Mouse (Mus musculus) kidney, postnatal 0 days (tissue): Measurements from ENCODE around the gene 4931406P16Rik. TPM values are rescaled to one million over a fixed set of nuclear protein-coding genes. Genes with fewer than 3 reads are reported as not detected.

Experiments used
- ATAC-seq: fragments of 200-750 bp; cut with Nextera tagmentation; replicated peaks from 2 replicates; pipeline ENCODE4 v1.8.0; 2017; ENCODE audit warnings: low read depth, moderate number of reproducible peaks, moderate TSS enrichment, moderate library complexity; ENCODE audit not compliant: low FRiP score
- DNase-seq: peaks from one replicate; pipeline ENCODE4 v3.0.0-alpha.2; 2016; ENCODE audit warnings: low spot score
- H3K27ac ChIP-seq: fragments of 300-500 bp; sonication (generic); 2 replicates; pipeline ENCODE4 v1.5.1; 2014; ENCODE audit warnings: mild to moderate bottlenecking
- H3K27me3 ChIP-seq: fragments of 300-500 bp; sonication (generic); 2 replicates; pipeline ENCODE4 v1.6.1; 2014; ENCODE audit warnings: low read length, mixed read lengths; ENCODE audit not compliant: insufficient read depth
- H3K36me3 ChIP-seq: fragments of 300-500 bp; sonication (generic); 2 replicates; pipeline ENCODE4 v1.6.1; 2014; ENCODE audit warnings: low read length, mixed read lengths; ENCODE audit not compliant: insufficient read depth
- H3K4me1 ChIP-seq: fragments of 300-500 bp; sonication (generic); replicated peaks from 2 replicates; pipeline ENCODE4 v1.6.1; 2014; ENCODE audit warnings: antibody characterized with exemption, low read length, mixed read lengths; ENCODE audit not compliant: insufficient read depth
- H3K4me2 ChIP-seq: fragments of 300-500 bp; sonication (generic); 2 replicates; pipeline ENCODE4 v1.6.1; 2014; ENCODE audit warnings: mild to moderate bottlenecking, low read length, moderate library complexity, mixed read lengths
- H3K4me3 ChIP-seq: fragments of 300-500 bp; sonication (generic); replicated peaks from 2 replicates; pipeline ENCODE4 v1.5.1; 2014; ENCODE audit warnings: low read depth, low read length
- H3K9ac ChIP-seq: fragments of 300-500 bp; sonication (generic); 2 replicates; pipeline ENCODE4 v1.6.1; 2014; ENCODE audit warnings: low read depth, low read length
- H3K9me3 ChIP-seq: fragments of 300-500 bp; sonication (generic); replicated peaks from 2 replicates; pipeline ENCODE4 v1.6.1; 2016; ENCODE audit warnings: low read length, inconsistent platforms, mixed read lengths
- CTCF ChIP-seq: IDR thresholded peaks from 2 replicates; pipeline ENCODE4 v1.5.1; 2016; ENCODE audit warnings: antibody characterized with exemption, low read depth, mild to moderate bottlenecking, moderate library complexity
- WGBS: fragments of 180-500 bp; shearing (Covaris S2); extraction: QIAGEN DNeasy Blood & Tissue Kit; methylation state at CpG from one replicate; pipeline ENCODE4 v1.1.7; 2014; 5-methylcytosine and 5-hydroxymethylcytosine counted together
- polyA plus RNA-seq: library from polyadenylated mRNA; unstranded; fragments of >200 nt; fragmentation: Nextera tagmentation; extraction: Ambion mirVana; gene quantifications from 2 replicates; pipeline ENCODE4 v1.2.1, GENCODE M21; 2015

Gene 4931406P16Rik
- polyA plus RNA-seq, 1 experiment from 2014 or later: 41.2 TPM

GRCm38 (mm10) chr7:34198346-34198745 lies 115.0 kb downstream of the 4931406P16Rik start:
- TF ChIP-seq CTCF: peak; percentile 65
- Histone ChIP-seq H3K9me3 (no peaks in the 10 kb centered on the region), H3K4me2 (no peak overlapping the region), H3K9ac (no peak overlapping the region), H3K4me3 (no peak overlapping the region), H3K27ac (no peak overlapping the region), H3K4me1 (no peaks in the 10 kb centered on the region; the same call in 1 of the 2 replicates), H3K27me3 (no peaks in the 10 kb centered on the region), H3K36me3 (peaks cover 27% of the 10 kb centered on the region)
- 50% methylated on average over 3 of the region's 3 CpGs for WGBS
- ATAC-seq (no peak), DNase-seq (peak; percentile 55)

- Histone ChIP-seq H3K27me3 (no peaks in the 10 kb centered on the region), H3K27ac (peak within 1 kb of the TSS; percentile 80), H3K4me2 (peak within 1 kb of the TSS; percentile 61), H3K4me3 (peak within 1 kb of the TSS; percentile 94), H3K4me1 (no peaks in the 10 kb centered on the region; the same call in 1 of the 2 replicates), H3K9me3 (no peaks in the 10 kb centered on the region), H3K9ac (peak within 1 kb of the TSS; percentile 96), H3K36me3 (peaks cover 19% of the 10 kb centered on the region; the same call in 1 of the 2 replicates)
- ATAC-seq: peak; percentile 94
- DNase-seq: peak; percentile 96
- 3% methylated on average over 70 of the region's 70 CpGs for WGBS
- TF ChIP-seq CTCF: no peak
Measured at GRCm38 (mm10) chr7:34196132-34197128, 116.9 kb downstream of the 4931406P16Rik start, which contains the start of gene Pdcd2l. Pdcd2l (minus strand) TSS chr7:34196661.

DNA sequence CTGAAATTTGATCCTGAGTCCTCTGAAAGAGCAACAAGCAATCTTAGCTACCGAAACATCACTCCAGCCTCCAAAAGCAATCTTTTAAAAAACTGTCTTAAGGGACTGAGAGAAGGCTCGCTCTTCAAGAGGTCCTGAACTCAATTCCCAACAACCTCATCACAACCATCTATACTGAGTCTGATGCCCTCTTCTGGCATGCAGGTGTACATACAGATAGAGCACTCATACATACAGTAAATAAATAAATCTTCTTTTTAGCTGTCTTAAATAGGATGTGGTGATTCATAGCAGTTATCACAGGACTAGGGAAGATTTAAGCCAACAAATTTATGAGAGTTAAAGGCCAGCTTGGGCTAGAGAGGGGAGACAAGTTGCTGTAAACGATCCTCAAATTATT lies 117.7 kb downstream of the 4931406P16Rik start:
- peak overlapping the region; percentile 94 for H3K4me3 ChIP-seq
- ATAC-seq: no peak
- peaks cover 12% of the 10 kb centered on the region; the same call in 1 of the 2 replicates for H3K36me3 ChIP-seq
- no peaks in the 10 kb centered on the region for H3K27me3 ChIP-seq
- peak; percentile 59 for TF ChIP-seq CTCF
- 45% methylated on average over 3 of the region's 3 CpGs for WGBS
- peak; percentile 33 for DNase-seq
- H3K9ac ChIP-seq: peak overlapping the region; percentile 96
- H3K4me1 ChIP-seq: no peaks in the 10 kb centered on the region; the same call in 1 of the 2 replicates
- peak overlapping the region; percentile 61 for H3K4me2 ChIP-seq
- 0 out of 2 replicates have a peak overlapping the region, but pooled peaks have one; percentile 80 for H3K27ac ChIP-seq
- no peaks in the 10 kb centered on the region for H3K9me3 ChIP-seq

DNA sequence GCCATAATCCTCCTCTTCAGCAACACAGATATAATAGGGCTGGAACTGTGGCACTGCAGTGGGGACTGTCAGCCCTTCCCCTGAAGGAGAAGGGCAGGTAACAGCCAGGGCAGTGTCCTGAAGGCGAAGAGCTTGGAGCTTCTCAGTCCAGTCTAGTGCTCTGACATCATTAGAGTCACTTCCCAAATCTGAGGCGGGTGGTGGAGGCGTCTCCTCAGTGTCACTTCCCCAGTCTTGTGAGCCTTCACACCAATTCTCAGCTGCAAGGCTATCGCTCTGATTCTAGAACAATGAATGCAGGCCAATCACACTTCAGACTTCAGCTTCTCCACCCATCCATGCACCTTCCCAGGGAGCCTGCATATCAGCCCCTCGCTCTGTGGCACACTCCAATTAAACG lies 120.5 kb downstream of the 4931406P16Rik start:
- H3K4me3 ChIP-seq: no peak overlapping the region
- no peak overlapping the region for H3K4me2 ChIP-seq
- H3K36me3 ChIP-seq: peaks cover 31% of the 10 kb centered on the region
- no peak for ATAC-seq
- no peak overlapping the region for H3K27ac ChIP-seq
- H3K9ac ChIP-seq: no peak overlapping the region
- 90% methylated on average over 6 of the region's 6 CpGs for whole genome bisulfite sequencing
- H3K9me3 ChIP-seq: no peaks in the 10 kb centered on the region
- no peaks in the 10 kb centered on the region; the same call in 1 of the 2 replicates for H3K4me1 ChIP-seq
- no peaks in the 10 kb centered on the region for H3K27me3 ChIP-seq
- TF ChIP-seq CTCF: no peak
- DNase-seq: no peak

DNA sequence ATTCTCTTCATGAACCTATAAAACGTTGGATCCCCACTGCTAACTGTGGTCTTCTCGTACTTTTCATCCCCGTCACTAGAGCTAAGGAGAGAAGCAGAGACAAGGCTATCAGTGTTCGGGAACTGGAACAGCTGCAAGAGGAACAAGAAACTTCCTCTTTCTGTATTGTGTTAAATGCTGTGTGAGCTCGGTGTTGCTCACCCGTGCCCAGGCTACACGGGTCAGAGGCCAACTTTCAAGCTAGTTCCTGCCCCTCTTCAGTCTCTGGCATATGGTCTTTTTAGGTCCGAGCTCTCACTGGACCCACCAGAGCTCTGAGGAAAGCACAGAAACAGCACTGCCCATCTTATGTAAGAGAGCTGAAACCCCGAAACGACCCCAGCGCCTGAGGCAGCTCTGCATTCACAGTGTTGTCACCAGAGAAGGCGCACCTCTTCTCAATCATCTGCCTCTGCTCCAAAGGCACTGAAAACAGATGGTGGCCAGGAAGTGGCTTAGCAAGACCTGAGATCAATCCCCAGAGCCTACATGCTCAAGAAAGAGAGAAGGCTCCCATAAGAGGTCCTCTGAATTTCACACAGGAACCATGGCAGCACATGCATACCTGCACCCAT lies 123.9 kb downstream of the 4931406P16Rik start:
- H3K4me1 ChIP-seq: no peaks in the 10 kb centered on the region
- 92% methylated on average over 12 of the region's 12 CpGs for WGBS

More for the DNA sequence above, 123.9 kb downstream of the 4931406P16Rik start:
- no peaks in the 10 kb centered on the region for H3K27me3 ChIP-seq
- no peak overlapping the region for H3K4me2 ChIP-seq
- no peak for TF ChIP-seq CTCF
- peaks cover 53% of the 10 kb centered on the region for H3K36me3 ChIP-seq
- ATAC-seq (no peak), DNase-seq (no peak)
- H3K9ac ChIP-seq: no peak overlapping the region
- H3K27ac ChIP-seq: no peak overlapping the region
- H3K9me3 ChIP-seq: no peaks in the 10 kb centered on the region
- no peak overlapping the region for H3K4me3 ChIP-seq

Other genes with a start within 250 kb of the 4931406P16Rik start
- gene Scgb1b30, start 218.1 kb downstream of the 4931406P16Rik start, polyA plus RNA-seq: not detected in 2 replicates
- 6.3 and 8.0 TPM in 2 replicates for gene Wtip, start 180.3 kb downstream of the 4931406P16Rik start, polyA plus RNA-seq
- 133 and 146 TPM in 2 replicates for gene Uba2, start 144.0 kb downstream of the 4931406P16Rik start, polyA plus RNA-seq
- 51.4 and 54.5 TPM in 2 replicates for gene Pdcd2l, start 116.9 kb downstream of the 4931406P16Rik start, polyA plus RNA-seq
- gene Gpi1, start 83.2 kb downstream of the 4931406P16Rik start, polyA plus RNA-seq: 323 and 356 TPM in 2 replicates
- 0.32 TPM in 1 of 2 replicates, not detected in the other for gene Gm6096, start 62.5 kb downstream of the 4931406P16Rik start, polyA plus RNA-seq
- gene Lsm14a, start 79.8 kb upstream of the 4931406P16Rik start, polyA plus RNA-seq: 78.7 and 82.0 TPM in 2 replicates